Mouse (Mus musculus): ENCODE data around the gene Wdfy4.

- no peak for TF ChIP-seq POLR2A (IDR thresholded peaks at IDR 0.05; ENCODE audit: insufficient read depth, low read length)
- TF ChIP-seq CTCF (IDR thresholded peaks at IDR 0.05; ENCODE audit: low read depth, low read length) = no peak
Observed at GRCm38 (mm10) chr14:33005114-33005513, 180.2 kb downstream of the Wdfy4 start.

Data from ES-Bruce4 (cell line).